Mouse (Mus musculus) right cerebral cortex, postnatal 4 days (tissue): ENCODE measurements around the gene Gm49396.
A peak's percentile ranks its signal among the peaks of the same experiment; 100 is the strongest.

Experiments
- DNase-seq: peaks from one replicate; pipeline ENCODE4 v3.0.0-alpha.2; 2022

The Gm49396 gene

GRCm38 (mm10) chr7:30563117-30563905, at the start of gene Gm49396, which contains the start of the genes U2af1l4 and Psenen:
Gene Gm49396 (plus strand): TSS chr7:30563344.
Gene U2af1l4 (plus strand): TSS chr7:30563301.
Gene Psenen (minus strand): TSS chr7:30563627.
- peak; percentile 96 for DNase-seq

DNA sequence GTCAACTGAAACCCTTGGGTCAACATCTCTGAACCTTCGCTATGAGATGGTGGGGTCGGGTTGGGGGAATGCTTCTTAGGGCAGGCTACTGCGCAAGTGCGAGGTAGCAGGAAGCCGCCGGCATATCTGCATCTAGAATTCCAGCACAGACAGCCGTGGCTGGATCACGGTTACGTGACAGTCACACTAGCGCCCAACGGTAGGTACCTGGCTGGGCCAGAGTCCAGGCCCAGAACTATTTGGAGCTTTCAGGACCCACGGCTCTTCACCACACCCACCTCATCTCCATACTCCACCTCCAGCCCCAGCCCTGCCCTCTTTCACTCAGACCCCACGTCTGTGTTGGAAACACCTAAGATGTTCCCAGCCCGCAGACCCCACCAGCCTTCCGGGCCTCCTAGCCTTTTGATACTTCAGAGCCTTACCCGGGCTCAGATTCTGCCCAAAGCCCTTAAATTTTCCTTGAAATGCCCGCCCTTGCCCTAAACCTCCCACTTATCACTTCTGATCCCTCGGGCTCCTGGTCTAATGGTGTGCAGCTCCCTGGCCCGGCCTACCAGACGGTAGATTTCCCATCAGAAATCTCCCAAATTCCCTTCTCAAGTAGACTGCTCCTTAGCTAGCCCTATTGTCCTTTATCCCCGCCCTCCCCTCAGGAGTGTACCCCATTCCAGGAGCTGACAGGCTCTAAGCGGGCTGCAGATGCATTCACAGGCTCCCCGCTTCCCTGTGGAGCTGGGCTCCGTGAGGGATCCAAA, 48.0 kb upstream of the Gm49396 start:
- no peak for DNase-seq

DNA sequence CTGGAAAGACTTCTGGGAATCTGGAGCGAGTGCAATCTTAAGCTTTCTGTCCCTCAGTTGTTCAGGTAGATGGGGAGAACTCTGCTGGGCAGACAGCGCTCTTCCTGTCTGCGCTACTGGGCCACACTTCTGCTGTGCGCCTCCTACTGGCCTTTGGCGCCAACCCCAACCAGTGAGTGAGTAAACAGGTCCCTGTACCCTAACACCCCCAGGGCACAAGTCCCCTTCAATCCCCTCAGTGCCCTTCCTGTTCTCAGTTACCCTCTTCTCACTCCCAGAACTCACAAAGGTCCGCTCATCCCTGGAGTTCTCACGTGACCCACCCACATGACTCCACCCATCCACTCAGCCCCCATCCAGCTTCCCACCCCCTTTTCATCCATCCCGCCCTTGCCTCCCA, 44.8 kb upstream of the Gm49396 start:
- no peak for DNase-seq

- DNase-seq = peak; percentile 52
Measured at GRCm38 (mm10) chr7:30520396-30520795, 42.7 kb upstream of the Gm49396 start.

- DNase-seq = no peak
Measured at GRCm38 (mm10) chr7:30520856-30521255, 42.3 kb upstream of the Gm49396 start.

DNA sequence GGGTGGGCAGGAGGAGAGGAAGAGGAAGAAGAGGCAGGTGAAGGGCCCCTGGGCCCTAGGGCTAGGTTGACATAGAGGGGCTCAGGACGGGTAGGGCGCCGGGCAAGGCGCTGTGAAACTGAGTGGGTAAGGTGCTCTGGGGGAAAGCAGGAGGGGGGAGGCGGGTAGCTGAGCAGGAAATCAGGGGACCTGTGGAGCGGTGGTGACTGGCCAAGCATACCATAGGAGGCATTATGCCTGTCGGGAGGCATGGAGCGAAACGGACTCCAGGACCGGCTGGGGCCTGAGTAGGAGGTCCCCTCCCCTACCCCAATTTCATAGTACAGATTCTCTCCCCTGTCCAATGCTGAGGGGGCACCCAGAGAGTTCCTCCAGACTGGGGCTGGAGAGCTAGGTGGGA, 40.3 kb upstream of the Gm49396 start:
- no peak for DNase-seq

GRCm38 (mm10) chr7:30524487-30524886, 38.7 kb upstream of the Gm49396 start:
- DNase-seq = no peak

DNA sequence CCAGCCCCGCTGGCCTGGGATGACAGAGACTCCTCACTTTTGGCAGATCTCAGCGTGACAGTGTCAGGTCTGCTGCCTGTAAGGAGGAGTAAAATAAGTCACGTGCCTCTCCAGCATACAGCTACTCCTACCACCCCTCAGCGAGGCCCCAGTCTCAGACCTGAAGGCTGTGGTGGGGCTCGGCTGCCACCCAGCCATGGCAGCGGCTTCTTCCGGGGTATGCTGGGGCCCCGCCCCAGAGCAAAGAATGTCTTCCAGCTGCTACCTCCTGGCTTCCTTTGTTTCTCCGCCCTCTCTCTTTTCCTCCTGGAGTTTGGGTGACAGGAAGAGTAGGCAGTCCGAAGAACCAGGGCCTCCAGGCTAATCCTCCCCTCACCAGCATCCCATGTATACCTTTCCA, 37.2 kb upstream of the Gm49396 start:
- no peak for DNase-seq

DNA sequence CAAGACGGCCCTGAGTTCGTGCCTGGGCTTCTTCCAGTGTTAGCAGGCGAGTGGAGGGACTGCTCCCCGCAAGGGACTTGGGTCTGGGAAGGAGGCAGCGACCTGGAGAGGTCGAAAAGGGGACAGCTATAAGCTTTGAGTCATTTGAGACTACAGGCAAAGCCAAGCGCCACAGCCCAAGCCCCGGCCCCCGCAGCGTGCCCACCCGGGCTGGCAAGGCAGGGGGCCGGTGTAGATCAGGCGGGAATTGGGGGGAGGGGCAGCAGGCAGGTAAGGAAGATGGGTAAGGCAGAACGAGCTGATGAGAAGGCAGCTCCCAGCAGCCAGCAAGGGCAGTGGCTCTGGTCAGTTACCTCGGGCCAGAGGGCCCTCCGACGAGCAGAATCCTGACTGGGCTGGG, 36.7 kb upstream of the Gm49396 start:
- DNase-seq = no peak

DNA sequence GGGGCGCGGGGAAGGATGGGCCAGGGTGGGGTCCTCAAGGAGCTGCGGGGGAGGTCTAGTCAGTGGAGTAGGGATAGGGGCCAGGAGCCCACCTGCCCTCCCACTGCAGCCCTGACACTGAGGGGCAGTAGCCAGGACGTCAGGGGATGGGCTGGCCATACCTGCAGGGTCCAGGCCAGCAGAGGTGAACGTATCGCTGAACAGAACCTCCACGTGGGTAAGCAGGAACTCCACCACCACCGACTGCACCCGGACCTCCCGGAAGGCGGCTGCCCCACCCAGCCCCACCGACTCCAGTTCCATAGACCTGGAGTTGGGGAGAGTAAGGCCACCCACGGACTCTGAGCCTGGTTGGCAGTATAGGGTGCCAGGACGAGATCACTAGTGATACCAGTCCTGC, 36.2 kb upstream of the Gm49396 start:
- no peak for DNase-seq

- no peak for DNase-seq
Measured at GRCm38 (mm10) chr7:30531291-30531815, 31.8 kb upstream of the Gm49396 start.

- DNase-seq = peak; percentile 28
Measured at GRCm38 (mm10) chr7:30532931-30533330, 30.2 kb upstream of the Gm49396 start.

GRCm38 (mm10) chr7:30533941-30534632, 29.1 kb upstream of the Gm49396 start:
- DNase-seq = peak; percentile 60

DNA sequence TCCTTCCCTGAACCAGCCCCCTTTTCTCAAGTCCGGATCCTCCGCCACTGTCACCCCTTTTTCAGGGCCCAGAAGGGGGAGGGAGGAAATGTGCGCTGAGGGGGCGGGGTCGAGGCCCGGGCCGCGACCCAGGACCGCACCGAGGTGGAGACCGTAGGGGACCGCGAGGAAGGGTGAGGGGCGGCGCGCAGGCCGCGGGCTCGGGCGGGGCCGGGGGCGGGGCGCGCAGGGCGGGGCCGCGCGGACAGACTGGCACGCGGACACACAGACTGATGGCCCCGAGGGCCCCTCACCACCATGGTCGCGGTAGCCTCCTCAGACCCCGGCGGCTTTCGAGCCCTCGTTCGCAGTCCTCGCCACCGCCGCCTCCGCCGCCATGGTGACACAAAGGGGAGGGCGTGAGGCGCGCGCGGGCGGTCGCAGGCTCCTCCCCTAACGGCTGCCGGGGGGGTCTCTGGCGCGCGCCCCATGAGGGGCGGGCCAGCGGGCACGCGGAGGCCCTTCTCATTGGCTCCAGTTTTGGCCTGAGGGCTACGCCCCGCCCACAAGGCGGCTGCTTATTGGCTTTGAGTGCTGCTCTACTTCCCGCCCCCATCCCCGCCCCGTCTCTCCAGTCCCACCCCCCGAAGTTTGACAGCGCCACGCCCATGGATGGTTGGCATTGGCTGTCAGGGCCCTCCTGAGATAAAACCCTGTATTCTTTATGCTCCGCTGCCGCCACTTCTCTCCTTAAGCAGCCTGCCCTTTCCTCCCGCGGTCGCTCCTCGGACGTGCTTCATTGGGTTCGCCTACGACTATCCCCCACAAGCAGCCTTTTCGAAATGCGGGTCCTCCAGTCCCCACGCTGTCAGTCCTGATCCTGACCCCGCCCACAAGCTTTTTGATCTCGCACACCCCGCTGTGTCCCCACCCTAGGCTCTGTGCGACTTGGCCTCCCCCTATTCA, 28.2 kb upstream of the Gm49396 start, which contains the start of gene Arhgap33:
Arhgap33 (minus strand) TSS at position 428 of the 945 bp plus-strand sequence.
- DNase-seq = peak; percentile 98

- DNase-seq = no peak
Measured at GRCm38 (mm10) chr7:30540572-30540971, 22.6 kb upstream of the Gm49396 start.

- no peak for DNase-seq
Measured at GRCm38 (mm10) chr7:30544327-30544726, 18.8 kb upstream of the Gm49396 start.

GRCm38 (mm10) chr7:30549880-30550279, 13.3 kb upstream of the Gm49396 start:
- DNase-seq = no peak

- DNase-seq = no peak
Measured at GRCm38 (mm10) chr7:30550603-30551002, 12.5 kb upstream of the Gm49396 start.

DNA sequence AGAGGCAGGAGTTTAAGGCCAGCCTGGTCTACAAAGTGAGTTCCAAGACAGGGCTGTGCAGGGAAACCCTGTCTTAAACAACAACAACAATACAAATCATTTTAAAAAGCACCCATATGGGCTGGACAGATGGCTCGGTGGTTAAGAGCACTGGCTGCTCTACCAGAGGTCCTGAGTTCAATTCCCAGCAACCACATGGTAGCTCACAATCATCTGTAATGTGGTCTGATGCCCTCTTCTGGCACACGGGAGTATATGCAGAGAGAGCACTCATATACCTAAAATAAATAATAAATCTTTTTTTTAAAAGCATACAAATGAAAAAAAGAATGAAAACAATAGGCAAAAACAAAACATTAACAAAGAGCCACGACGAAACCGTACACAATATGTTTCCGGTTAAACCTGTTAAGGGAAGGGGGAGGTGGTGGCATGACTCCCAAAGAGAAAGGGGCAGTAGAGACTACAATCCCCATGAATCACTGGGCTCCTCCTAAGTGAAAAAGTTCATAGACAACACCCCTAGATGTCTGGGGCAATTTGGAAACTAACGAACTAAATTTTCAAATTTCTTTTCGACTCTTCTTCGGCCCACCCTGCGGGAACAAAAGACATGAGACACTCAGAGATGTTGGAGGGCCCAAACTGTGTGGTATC, 11.6 kb upstream of the Gm49396 start:
- DNase-seq = no peak

DNA sequence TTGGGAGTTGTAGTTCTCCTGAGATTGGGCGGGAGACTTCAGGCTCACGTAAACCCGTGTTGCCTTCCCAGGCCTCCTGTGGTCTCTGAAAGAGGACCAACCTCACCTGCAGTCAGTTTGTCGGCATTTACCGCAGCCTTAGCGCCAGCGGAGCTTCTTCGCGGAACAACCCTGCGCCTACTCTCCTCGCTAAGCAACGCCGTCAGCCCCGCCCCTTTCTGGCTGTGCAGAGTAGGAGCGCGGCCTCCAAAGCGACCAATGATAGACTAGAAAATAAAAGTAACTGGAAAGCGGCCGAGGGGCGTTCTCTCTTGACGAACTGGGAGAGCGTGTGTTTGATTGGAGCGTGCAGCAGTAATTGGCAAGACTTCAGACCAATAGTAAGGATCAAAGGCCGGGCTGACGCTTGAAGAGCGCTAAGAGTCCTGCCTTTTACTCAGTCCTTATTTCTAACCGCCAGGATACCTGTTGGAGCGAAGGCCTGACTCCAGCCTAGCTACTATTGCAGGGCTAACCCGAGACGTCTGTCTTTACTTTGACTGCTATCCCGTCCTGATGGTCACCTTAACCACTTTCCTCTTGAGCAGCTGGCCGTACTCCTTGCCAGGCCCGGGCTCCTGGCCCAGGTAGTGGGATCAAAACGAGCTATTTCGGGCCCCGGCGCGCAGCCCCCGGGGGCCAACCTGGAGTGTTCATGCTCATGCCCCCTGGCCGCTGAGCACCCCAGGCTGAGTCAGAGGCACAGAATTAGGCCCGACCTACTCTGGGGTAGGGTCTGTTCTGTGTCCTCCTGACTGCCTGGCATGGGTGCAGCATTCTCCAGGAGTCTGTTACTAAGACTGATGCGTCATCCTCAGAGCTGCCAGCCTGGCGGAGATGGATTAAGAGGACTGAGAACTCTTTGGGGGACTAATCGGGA, 10.8 kb upstream of the Gm49396 start, which contains the start of the genes Hspb6 and Proser3:
Hspb6 (plus strand) TSS at position 77 of the 919 bp plus-strand sequence.
Proser3 (minus strand) TSS at position 198 of the 919 bp plus-strand sequence.
- peak; percentile 95 for DNase-seq
